Mouse (Mus musculus): ENCODE results near the gene Setd2. TPM values are rescaled to one million over a fixed set of nuclear protein-coding genes. Genes with fewer than 3 reads are reported as not detected.
A peak's percentile ranks its signal among the peaks of the same experiment; 100 is the strongest.

Setd2 gene
- polyA plus RNA-seq, 1 experiment, result 11.6 TPM

DNA sequence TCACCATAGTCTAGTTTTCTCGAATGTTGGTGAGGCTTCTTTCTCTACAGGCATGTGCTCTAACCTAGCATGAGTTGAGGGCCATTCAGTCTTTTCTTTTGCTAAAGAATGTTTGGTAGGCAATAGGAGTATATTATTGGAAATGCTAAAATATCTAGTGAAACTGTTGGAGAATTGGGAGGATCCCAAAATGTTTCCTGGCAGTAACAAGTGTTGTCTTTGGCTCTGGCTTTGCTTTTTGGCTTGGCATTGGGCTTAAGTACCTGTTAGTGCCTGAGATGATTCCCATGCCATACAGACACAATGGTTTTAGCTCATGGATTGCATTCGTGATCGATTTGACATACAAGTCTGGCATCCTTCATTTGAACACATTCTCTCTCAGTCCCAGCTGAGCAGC is 79.1 kb downstream of the Setd2 start:
- H3K27me3 ChIP-seq (ENCODE audit: control insufficient read depth, insufficient read depth, insufficient read length), result no peaks in the 10 kb centered on the region
- peaks cover 17% of the 10 kb centered on the region for H3K36me3 ChIP-seq (ENCODE audit: control insufficient read depth, insufficient read depth)
- no peak for TF ChIP-seq POLR2A (IDR thresholded peaks at IDR 0.05; ENCODE audit: insufficient read length, low read depth)
- TF ChIP-seq USF1 (IDR thresholded peaks at IDR 0.05; ENCODE audit: low read depth), result no peak
- TF ChIP-seq MYOG (IDR thresholded peaks at IDR 0.05; ENCODE audit: control insufficient read depth in 1 of 3, insufficient read depth in 1 of 3, insufficient read length in 2 of 3, low read depth in 2 of 3), result no peak
- no peak for TF ChIP-seq TCF12 (IDR thresholded peaks at IDR 0.05; ENCODE audit: insufficient read depth, poor library complexity, severe bottlenecking)
- TF ChIP-seq MAX (IDR thresholded peaks at IDR 0.05; ENCODE audit: low read depth), result no peak
- no peak for TF ChIP-seq POLR2AphosphoS2 (IDR thresholded peaks at IDR 0.05; ENCODE audit: insufficient read length, low read depth)
- TF ChIP-seq TCF3 (IDR thresholded peaks at IDR 0.05; ENCODE audit: insufficient read length, low read depth), result no peak
- TF ChIP-seq MYOD1 (IDR thresholded peaks at IDR 0.05; ENCODE audit: control insufficient read depth in 1 of 3, insufficient read length in 2 of 3, low read depth in 2 of 3), result no peak
- TF ChIP-seq REST (IDR thresholded peaks at IDR 0.05; ENCODE audit: insufficient read depth, insufficient read length), result no peak
- no peak for TF ChIP-seq E2F4 (IDR thresholded peaks at IDR 0.05; ENCODE audit: insufficient read depth)
- TF ChIP-seq SRF (IDR thresholded peaks at IDR 0.05; ENCODE audit: control insufficient read depth, insufficient read length, low read depth), result no peak
- no peak for TF ChIP-seq CEBPB (IDR thresholded peaks at IDR 0.05; ENCODE audit: insufficient read depth, poor library complexity, severe bottlenecking)

DNA sequence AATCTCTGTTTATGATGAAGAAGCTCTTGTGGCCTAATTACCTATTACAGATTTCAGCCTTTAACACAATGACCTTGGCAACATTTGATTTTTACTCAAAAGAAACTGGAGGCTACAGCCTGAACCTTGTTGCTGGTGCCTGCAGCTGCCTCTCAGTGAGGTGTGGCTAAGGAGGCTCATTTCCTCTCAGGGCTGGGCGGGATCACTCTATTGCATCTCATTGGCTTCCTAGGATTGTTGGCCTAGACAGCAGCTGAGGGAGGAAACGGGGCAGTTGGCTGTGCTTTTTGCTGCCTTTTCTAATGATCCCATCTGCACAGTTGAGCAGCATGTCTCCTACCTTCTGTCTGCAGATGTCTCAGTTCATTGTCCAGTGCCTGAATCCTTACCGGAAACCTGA is 84.7 kb downstream of the Setd2 start:
- TF ChIP-seq MAX (IDR thresholded peaks at IDR 0.05; ENCODE audit: low read depth), result no peak
- no peak for TF ChIP-seq E2F4 (IDR thresholded peaks at IDR 0.05; ENCODE audit: insufficient read depth)
- no peak for TF ChIP-seq POLR2A (IDR thresholded peaks at IDR 0.05; ENCODE audit: insufficient read length, low read depth)
- TF ChIP-seq POLR2AphosphoS2 (IDR thresholded peaks at IDR 0.05; ENCODE audit: insufficient read length, low read depth), result no peak
- no peak for TF ChIP-seq CEBPB (IDR thresholded peaks at IDR 0.05; ENCODE audit: insufficient read depth, poor library complexity, severe bottlenecking)
- TF ChIP-seq SRF (IDR thresholded peaks at IDR 0.05; ENCODE audit: control insufficient read depth, insufficient read length, low read depth), result no peak
- TF ChIP-seq MYOD1 (IDR thresholded peaks at IDR 0.05; ENCODE audit: control insufficient read depth in 1 of 3, insufficient read length in 2 of 3, low read depth in 2 of 3), result no peak
- no peak for TF ChIP-seq REST (IDR thresholded peaks at IDR 0.05; ENCODE audit: insufficient read depth, insufficient read length)
- TF ChIP-seq MYOG (IDR thresholded peaks at IDR 0.05; ENCODE audit: control insufficient read depth in 1 of 3, insufficient read depth in 1 of 3, insufficient read length in 2 of 3, low read depth in 2 of 3), result no peak
- no peak for TF ChIP-seq USF1 (IDR thresholded peaks at IDR 0.05; ENCODE audit: low read depth)
- no peak for TF ChIP-seq TCF3 (IDR thresholded peaks at IDR 0.05; ENCODE audit: insufficient read length, low read depth)
- no peak for TF ChIP-seq TCF12 (IDR thresholded peaks at IDR 0.05; ENCODE audit: insufficient read depth, poor library complexity, severe bottlenecking)
- H3ac ChIP-seq (ENCODE audit: control insufficient read depth, insufficient read length), result no peak overlapping the region
- H3K27me3 ChIP-seq (ENCODE audit: control insufficient read depth, insufficient read depth, insufficient read length), result no peaks in the 10 kb centered on the region
- H3K36me3 ChIP-seq (ENCODE audit: control insufficient read depth, insufficient read depth), result peaks cover 23% of the 10 kb centered on the region
- H3K4me3 ChIP-seq, result no peak overlapping the region
- H3K79me2 ChIP-seq (ENCODE audit: control insufficient read depth, insufficient read depth), result peaks cover 3% of the 10 kb centered on the region
- H3K4me2 ChIP-seq (ENCODE audit: low read depth), result no peak overlapping the region

More for the DNA sequence above, 79.1 kb downstream of the Setd2 start:
- no peak overlapping the region for H3K4me3 ChIP-seq
- no peak overlapping the region for H3K4me2 ChIP-seq (ENCODE audit: low read depth)
- H3ac ChIP-seq (ENCODE audit: control insufficient read depth, insufficient read length), result no peak overlapping the region
- H3K79me2 ChIP-seq (ENCODE audit: control insufficient read depth, insufficient read depth), result peaks cover 9% of the 10 kb centered on the region

- H3K4me3 ChIP-seq, result no peak overlapping the region
- no peak overlapping the region for H3K4me2 ChIP-seq (ENCODE audit: low read depth)
- H3ac ChIP-seq (ENCODE audit: control insufficient read depth, insufficient read length), result no peak overlapping the region
- H3K79me2 ChIP-seq (ENCODE audit: control insufficient read depth, insufficient read depth), result peaks cover 8% of the 10 kb centered on the region
- H3K36me3 ChIP-seq (ENCODE audit: control insufficient read depth, insufficient read depth), result peaks cover 18% of the 10 kb centered on the region
- no peaks in the 10 kb centered on the region for H3K27me3 ChIP-seq (ENCODE audit: control insufficient read depth, insufficient read depth, insufficient read length)
- no peak for TF ChIP-seq POLR2A (IDR thresholded peaks at IDR 0.05; ENCODE audit: insufficient read length, low read depth)
- TF ChIP-seq MYOG (IDR thresholded peaks at IDR 0.05; ENCODE audit: control insufficient read depth in 1 of 3, insufficient read depth in 1 of 3, insufficient read length in 2 of 3, low read depth in 2 of 3), result peak in 2 of 3 experiments; percentile 35 to 57
- TF ChIP-seq MAX (IDR thresholded peaks at IDR 0.05; ENCODE audit: low read depth), result no peak
- peak; percentile 41 for TF ChIP-seq POLR2AphosphoS2 (IDR thresholded peaks at IDR 0.05; ENCODE audit: insufficient read length, low read depth)
- TF ChIP-seq CEBPB (IDR thresholded peaks at IDR 0.05; ENCODE audit: insufficient read depth, poor library complexity, severe bottlenecking), result no peak
- no peak for TF ChIP-seq TCF3 (IDR thresholded peaks at IDR 0.05; ENCODE audit: insufficient read length, low read depth)
- peak in 1 of 3 experiments; percentile 41 for TF ChIP-seq MYOD1 (IDR thresholded peaks at IDR 0.05; ENCODE audit: control insufficient read depth in 1 of 3, insufficient read length in 2 of 3, low read depth in 2 of 3)
These were observed 87.8 kb downstream of the Setd2 start for GRCm38 (mm10) chr9:110620180-110620579.

DNA sequence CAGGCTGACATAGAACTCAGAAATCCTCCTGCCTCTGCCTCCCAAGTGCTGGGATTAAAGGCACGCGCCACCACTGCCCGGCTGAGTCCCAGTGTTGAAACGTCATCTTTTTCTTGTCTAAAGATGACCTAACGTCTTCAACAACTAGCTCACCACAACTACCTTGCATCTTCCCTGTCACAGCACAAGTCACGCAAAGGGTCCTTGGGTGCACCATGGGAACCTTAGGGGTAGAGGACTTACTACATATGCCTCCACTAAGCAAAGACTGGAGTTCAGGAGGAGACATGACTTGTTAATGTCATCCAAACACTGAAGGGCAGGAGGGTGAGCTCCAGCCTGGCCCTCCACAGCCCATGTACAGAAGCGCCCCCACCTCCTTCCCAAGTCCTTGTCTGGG is 88.3 kb downstream of the Setd2 start:
- TF ChIP-seq TCF12 (IDR thresholded peaks at IDR 0.05; ENCODE audit: insufficient read depth, poor library complexity, severe bottlenecking) (no peak), REST (IDR thresholded peaks at IDR 0.05; ENCODE audit: insufficient read depth, insufficient read length) (no peak), CEBPB (IDR thresholded peaks at IDR 0.05; ENCODE audit: insufficient read depth, poor library complexity, severe bottlenecking) (no peak), MYOD1 (IDR thresholded peaks at IDR 0.05; ENCODE audit: control insufficient read depth in 1 of 3, insufficient read length in 2 of 3, low read depth in 2 of 3) (no peak), MAX (IDR thresholded peaks at IDR 0.05; ENCODE audit: low read depth) (no peak), MYOG (IDR thresholded peaks at IDR 0.05; ENCODE audit: control insufficient read depth in 1 of 3, insufficient read depth in 1 of 3, insufficient read length in 2 of 3, low read depth in 2 of 3) (no peak), POLR2A (IDR thresholded peaks at IDR 0.05; ENCODE audit: insufficient read length, low read depth) (no peak), TCF3 (IDR thresholded peaks at IDR 0.05; ENCODE audit: insufficient read length, low read depth) (no peak), POLR2AphosphoS2 (IDR thresholded peaks at IDR 0.05; ENCODE audit: insufficient read length, low read depth) (no peak), E2F4 (IDR thresholded peaks at IDR 0.05; ENCODE audit: insufficient read depth) (no peak)
- Histone ChIP-seq H3K4me3 (no peak overlapping the region), H3K27me3 (ENCODE audit: control insufficient read depth, insufficient read depth, insufficient read length) (no peaks in the 10 kb centered on the region), H3K4me2 (ENCODE audit: low read depth) (no peak overlapping the region), H3K36me3 (ENCODE audit: control insufficient read depth, insufficient read depth) (peaks cover 16% of the 10 kb centered on the region), H3K79me2 (ENCODE audit: control insufficient read depth, insufficient read depth) (peaks cover 8% of the 10 kb centered on the region), H3ac (ENCODE audit: control insufficient read depth, insufficient read length) (no peak overlapping the region)
